8 mouse cellular contexts compared by ENCODE assay signal in genomic region chr5:65697836-65698758, GRCm38 (mm10). TPM values are rescaled to one million over a fixed set of nuclear protein-coding genes. Genes with fewer than 3 reads are reported as not detected.
DNase-seq lines count a peak whose midpoint lies in the region; ATAC-seq and TF ChIP-seq lines count a peak whose summit lies in the region.

Gene Pds5a (minus strand): TSS chr5:65698273.

- no peaks in the 10 kb centered on the region for H3K27me3 ChIP-seq in E14TG2a.4 (ENCODE audit: insufficient read depth, low read length)
- H3K27me3 ChIP-seq in forebrain, embryonic 13.5 days, result no peaks in the 10 kb centered on the region
- H3K27me3 ChIP-seq in liver, postnatal 0 days (ENCODE audit: insufficient read depth, low read length), result no peaks in the 10 kb centered on the region
- H3K27me3 ChIP-seq in neural tube, embryonic 14.5 days (ENCODE audit: control insufficient read depth, insufficient read depth, low read length), result no peaks in the 10 kb centered on the region

- intact Hi-C loops in heart, postnatal 10 days (cut with DNase I), result loop anchor here (1.0 to 5.0 kb wide), 4 partner anchors 56 to 206 kb away; partner anchors contain the start of genes Gm43552 and N4bp2

- WGBS in forebrain, embryonic 13.5 days, result 1% methylated on average over 79 of the region's 140 CpGs
- WGBS in large intestine, adult 2 months, result under 1% methylated on average over 119 of the region's 140 CpGs
- WGBS in liver, postnatal 0 days (ENCODE audit: insufficient replicate concordance), result under 1% methylated on average over 40 of the region's 140 CpGs
- WGBS in neural tube, embryonic 14.5 days, result under 1% methylated on average over 60 of the region's 140 CpGs

- TF ChIP-seq CTCF in E14TG2a.4 (conservative IDR thresholded peaks at IDR 0.05; ENCODE audit: low read length), result no peak
- peak; percentile 40 for TF ChIP-seq CTCF in liver, postnatal 0 days (IDR thresholded peaks at IDR 0.05; ENCODE audit: low read depth)

- H3K4me2 ChIP-seq in forebrain, embryonic 13.5 days, result peak within 1 kb of the TSS; percentile 62
- H3K4me2 ChIP-seq in liver, postnatal 0 days (ENCODE audit: low read depth, low read length), result peak within 1 kb of the TSS; percentile 74
- peak within 1 kb of the TSS; percentile 60 for H3K4me2 ChIP-seq in neural tube, embryonic 14.5 days (ENCODE audit: low read depth, low read length)

- no peak for TF ChIP-seq EP300 in liver, postnatal 0 days (IDR thresholded peaks at IDR 0.05; ENCODE audit: low read depth)

- ATAC-seq in forebrain, embryonic 13.5 days, result peak; percentile 94
- peak; percentile 91 for ATAC-seq in liver, postnatal 0 days
- ATAC-seq in neural tube, embryonic 14.5 days (ENCODE audit: low read depth), result peak; percentile 93

- H3K9ac ChIP-seq in forebrain, embryonic 13.5 days, result peak within 1 kb of the TSS; percentile 97
- peak within 1 kb of the TSS; percentile 92 for H3K9ac ChIP-seq in liver, postnatal 0 days (replicated peaks)
- peak within 1 kb of the TSS; percentile 90 for H3K9ac ChIP-seq in neural tube, embryonic 14.5 days (replicated peaks; ENCODE audit: low read depth, low read length)

- peaks cover 30% of the 10 kb centered on the region for H3K36me3 ChIP-seq in E14TG2a.4 (ENCODE audit: insufficient read depth, low read length)
- peaks cover 15% of the 10 kb centered on the region for H3K36me3 ChIP-seq in forebrain, embryonic 13.5 days (ENCODE audit: poor library complexity, severe bottlenecking)
- peaks cover 15% of the 10 kb centered on the region for H3K36me3 ChIP-seq in liver, postnatal 0 days (replicated peaks; ENCODE audit: insufficient read depth, low read length)
- no peaks in the 10 kb centered on the region for H3K36me3 ChIP-seq in neural tube, embryonic 14.5 days (ENCODE audit: control insufficient read depth, insufficient read depth, low read length)

- peak within 1 kb of the TSS; percentile 98 for H3K4me3 ChIP-seq in E14TG2a.4 (replicated peaks; ENCODE audit: low read length)
- H3K4me3 ChIP-seq in forebrain, embryonic 13.5 days, result peak within 1 kb of the TSS; percentile 95
- peak within 1 kb of the TSS; percentile 73 for H3K4me3 ChIP-seq in liver, postnatal 0 days (ENCODE audit: low read depth, low read length)
- H3K4me3 ChIP-seq in neural tube, embryonic 14.5 days (ENCODE audit: low read depth, low read length), result peak within 1 kb of the TSS; percentile 98

- H3K27ac ChIP-seq in forebrain, embryonic 13.5 days, result peak within 1 kb of the TSS; percentile 94
- peak within 1 kb of the TSS; percentile 96 for H3K27ac ChIP-seq in liver, postnatal 0 days (ENCODE audit: low read depth)
- peak within 1 kb of the TSS; percentile 89 for H3K27ac ChIP-seq in neural tube, embryonic 14.5 days (ENCODE audit: low read depth, low read length)

- H3K9me3 ChIP-seq in E14TG2a.4 (ENCODE audit: low read length), result no peaks in the 10 kb centered on the region
- no peaks in the 10 kb centered on the region for H3K9me3 ChIP-seq in forebrain, embryonic 13.5 days (replicated peaks)
- no peaks in the 10 kb centered on the region for H3K9me3 ChIP-seq in liver, postnatal 0 days (ENCODE audit: low read length)
- no peaks in the 10 kb centered on the region for H3K9me3 ChIP-seq in neural tube, embryonic 14.5 days (ENCODE audit: control insufficient read depth, low read length)

- peaks cover 48% of the 10 kb centered on the region for H3K4me1 ChIP-seq in E14TG2a.4 (replicated peaks; ENCODE audit: low read depth, low read length)
- peaks cover 27% of the 10 kb centered on the region for H3K4me1 ChIP-seq in forebrain, embryonic 13.5 days
- peaks cover 24% of the 10 kb centered on the region for H3K4me1 ChIP-seq in liver, postnatal 0 days (ENCODE audit: insufficient read depth)
- H3K4me1 ChIP-seq in neural tube, embryonic 14.5 days (ENCODE audit: control insufficient read depth, insufficient read depth, low read length), result peaks cover 10% of the 10 kb centered on the region

- DNase-seq in c-Kit-positive CD71-positive TER-119-positive erythroid progenitor cells, embryonic 14.5 days (ENCODE audit: low spot score), result peak; percentile 79
- peak; percentile 90 to 91 for DNase-seq in heart, postnatal 10 days
- DNase-seq in large intestine, adult 2 months (ENCODE audit: low read depth, low spot score), result no peak
- DNase-seq in liver, postnatal 0 days, result peak; percentile 92
- peak; percentile 90 for DNase-seq in testis, postnatal 10 days (ENCODE audit: low spot score)

RNA-seq across cellular contexts. Expression of gene Pds5a, which starts in this region (rescaled TPM):
- polyA plus RNA-seq in forebrain, embryonic 13.5 days (2015; fragmentation: Nextera tagmentation; extraction: Ambion mirVana), result 79.3 and 81.8 TPM in 2 replicates
- 10 to 100 TPM; 66.2 to 75.7 TPM for total RNA-seq in heart, postnatal 10 days (2021)
- polyA plus RNA-seq in large intestine, adult 2 months (2012; rRNA removed), result 23.5 and 30.9 TPM in 2 replicates
- polyA plus RNA-seq in liver, postnatal 0 days (2015; fragmentation: Nextera tagmentation; extraction: Ambion mirVana), result 12.7 and 13.7 TPM in 2 replicates
- polyA plus RNA-seq in neural tube, embryonic 14.5 days (2014; fragmentation: Nextera tagmentation; extraction: Ambion mirVana), result 60.6 and 69.2 TPM in 2 replicates
